Mouse (Mus musculus) urinary bladder, postnatal 36 days (tissue): Measurements from ENCODE around the gene Mcfd2.
"Not testable (repeated sequence)": the region's sequence is repeated elsewhere in the genome, so short reads cannot be mapped to it uniquely, and the experiment has no call there.

ENCODE experiments used
- DNase-seq, 2 experiments: peaks; one replicate each; pipeline ENCODE4 v3.0.0; 2022; ENCODE audit warnings: low spot score in 2 of 2, mixed read lengths in 1 of 2

Mcfd2 gene

GRCm38 (mm10) chr17:87265792-87266186 is at the start of gene Mcfd2:
Mcfd2 (minus strand) TSS chr17:87265935.
- DNase-seq: peak; percentile 88 to 93

DNA sequence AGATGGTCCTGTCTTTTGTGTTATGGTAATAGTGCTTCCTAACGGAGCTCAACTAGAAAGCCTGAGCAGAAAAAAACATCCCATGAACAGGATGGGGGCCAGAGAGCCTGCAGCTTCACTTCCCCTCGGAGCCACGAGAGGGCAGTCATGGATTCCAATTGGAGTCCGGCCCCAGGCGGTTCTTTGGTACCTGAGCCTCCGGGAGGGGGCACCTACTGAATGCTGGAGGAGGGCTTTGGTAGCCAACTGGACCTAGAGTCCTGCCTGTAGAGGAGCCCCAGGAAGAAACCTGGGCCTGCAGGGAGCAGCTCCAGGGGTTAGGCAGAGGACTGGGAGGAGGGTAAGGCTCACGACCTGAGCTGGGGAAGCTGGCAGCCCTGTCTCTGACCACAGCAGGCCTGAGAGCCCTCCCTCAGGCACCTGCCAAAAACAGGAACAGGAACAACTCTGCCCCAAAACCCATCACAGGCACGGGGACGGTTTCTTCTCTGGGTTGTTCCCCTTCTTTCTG is 49.3 kb upstream of the Mcfd2 start:
- DNase-seq: peak; percentile 85 to 90

GRCm38 (mm10) chr17:87314530-87314946 is 48.8 kb upstream of the Mcfd2 start:
- peak; percentile 47 to 52 for DNase-seq

DNA sequence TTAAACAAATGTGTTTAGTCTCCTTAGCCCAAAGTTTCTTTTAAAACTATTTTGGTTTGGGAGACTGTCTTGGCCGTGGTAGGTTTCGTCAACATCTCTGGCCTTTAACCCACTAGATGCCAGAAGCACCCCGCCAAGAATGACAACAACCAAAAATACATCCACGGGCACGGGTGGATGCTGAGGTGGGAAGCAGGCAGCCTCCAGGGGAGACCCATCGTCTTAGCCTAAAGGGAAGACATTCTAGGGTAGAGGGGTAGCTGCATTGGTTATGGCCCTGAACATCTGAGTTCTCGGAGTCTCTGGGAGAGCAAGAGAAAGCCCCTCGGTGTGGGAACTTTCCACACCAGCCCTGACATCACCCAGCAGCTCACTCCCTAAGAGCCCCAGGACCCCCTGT is 48.4 kb upstream of the Mcfd2 start:
- no peak for DNase-seq

DNA sequence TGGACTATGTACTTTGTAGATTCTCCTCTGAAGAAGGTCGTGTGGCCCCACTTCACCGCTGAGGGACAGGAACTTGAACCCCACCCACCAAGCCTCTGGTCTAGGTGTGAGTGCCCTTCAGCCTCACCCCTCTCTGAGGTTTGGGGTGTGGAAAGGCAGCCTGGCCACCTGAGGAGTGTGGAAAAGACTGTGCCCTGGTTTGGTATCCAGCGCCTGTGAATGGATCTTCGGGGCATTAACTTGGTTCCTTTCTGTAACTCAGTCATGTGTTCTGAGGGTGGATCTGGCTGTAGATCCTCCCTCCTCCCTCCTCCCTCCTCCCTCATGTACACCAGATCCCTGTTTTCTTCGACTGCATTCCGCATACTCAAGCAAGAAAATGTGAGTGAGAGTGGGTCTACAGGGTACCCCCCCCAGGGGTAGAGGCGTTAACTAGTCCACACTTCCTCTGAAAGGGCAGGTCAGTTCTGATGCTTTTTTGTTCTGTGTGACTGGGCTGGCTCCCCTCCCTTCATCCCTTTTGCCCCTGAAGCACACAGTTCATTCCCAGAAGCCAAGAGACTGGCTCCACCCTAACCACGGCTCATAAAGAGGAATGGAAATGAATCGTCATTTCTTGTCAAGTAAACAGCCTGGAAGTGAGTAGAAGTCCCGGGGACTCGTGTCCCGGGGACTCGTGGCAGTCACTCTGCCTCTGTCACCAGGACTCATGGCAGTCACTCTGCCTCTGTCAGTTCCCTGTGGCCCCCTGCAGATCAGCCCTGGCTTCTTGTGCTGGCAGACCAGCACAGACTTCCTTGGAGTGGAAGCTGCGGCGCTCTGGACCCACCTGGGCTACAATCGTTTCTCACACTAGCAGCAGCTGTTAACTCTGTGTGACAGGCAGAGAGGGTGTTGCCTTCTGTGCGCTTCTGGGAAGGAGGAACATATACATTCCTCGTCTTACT is 47.5 kb upstream of the Mcfd2 start:
- DNase-seq: no peak

DNA sequence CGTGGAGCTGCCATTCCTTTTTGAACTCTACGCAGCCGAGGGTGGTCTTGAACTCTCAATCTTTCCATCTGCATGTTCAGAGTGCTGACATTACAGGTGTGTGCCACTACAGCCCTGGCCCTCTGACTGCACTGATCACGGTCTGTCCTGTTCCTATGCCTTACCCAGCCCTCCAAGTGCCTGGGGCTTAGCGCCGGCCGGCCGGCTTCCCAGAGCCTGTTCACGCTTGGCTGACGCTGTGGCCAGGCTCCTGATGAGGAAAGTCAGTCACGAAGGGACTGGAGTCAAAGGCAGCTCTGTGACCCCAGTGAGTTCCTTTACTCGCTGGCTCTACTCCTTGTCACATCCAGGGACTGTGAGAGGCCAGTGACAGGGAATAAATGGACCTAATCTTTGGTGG is 46.6 kb upstream of the Mcfd2 start:
- no peak for DNase-seq

DNA sequence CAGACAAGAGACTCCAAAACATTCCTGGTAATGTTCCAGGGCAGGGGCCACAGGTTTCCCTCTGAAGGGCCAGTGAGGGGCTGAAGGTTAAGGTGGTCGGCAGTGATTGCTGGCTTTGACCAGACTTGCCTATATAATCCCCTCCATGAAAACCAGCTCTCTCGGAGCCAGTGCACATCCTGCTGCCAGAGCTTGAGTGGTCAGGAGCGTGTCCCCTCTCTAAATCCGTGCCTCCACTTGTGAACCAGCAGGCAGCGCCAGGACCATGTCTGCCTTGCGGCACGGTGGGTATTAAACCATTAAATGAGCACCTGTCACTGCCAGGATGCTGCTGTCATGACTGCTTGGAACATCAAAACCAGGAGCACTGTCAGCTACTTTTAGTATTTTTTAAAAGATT is 44.8 kb upstream of the Mcfd2 start:
- no peak for DNase-seq

GRCm38 (mm10) chr17:87309073-87309788 is 43.5 kb upstream of the Mcfd2 start:
- DNase-seq: no peak

DNA sequence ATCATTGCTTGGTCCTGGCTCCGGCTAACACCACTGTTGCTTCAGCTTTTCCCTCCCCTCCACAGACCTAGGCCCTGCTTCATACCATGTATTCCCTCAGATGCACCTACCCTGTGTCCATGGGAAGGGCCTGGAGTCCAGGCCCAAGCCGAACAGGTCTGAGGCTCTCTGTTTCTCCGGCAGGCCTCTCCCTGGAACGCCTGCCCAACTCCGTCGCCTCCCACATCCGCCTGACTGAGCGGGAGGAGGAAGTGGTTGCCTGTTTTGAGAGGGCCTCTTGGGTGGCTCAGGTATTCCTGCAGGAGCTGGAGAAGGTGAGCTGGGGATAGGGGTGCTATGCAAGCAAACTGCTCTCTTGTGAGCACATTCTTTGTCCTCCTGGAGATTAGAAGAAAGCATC is 41.0 kb upstream of the Mcfd2 start:
- no peak for DNase-seq

GRCm38 (mm10) chr17:87305065-87305464 is 39.3 kb upstream of the Mcfd2 start:
- DNase-seq: no peak

DNA sequence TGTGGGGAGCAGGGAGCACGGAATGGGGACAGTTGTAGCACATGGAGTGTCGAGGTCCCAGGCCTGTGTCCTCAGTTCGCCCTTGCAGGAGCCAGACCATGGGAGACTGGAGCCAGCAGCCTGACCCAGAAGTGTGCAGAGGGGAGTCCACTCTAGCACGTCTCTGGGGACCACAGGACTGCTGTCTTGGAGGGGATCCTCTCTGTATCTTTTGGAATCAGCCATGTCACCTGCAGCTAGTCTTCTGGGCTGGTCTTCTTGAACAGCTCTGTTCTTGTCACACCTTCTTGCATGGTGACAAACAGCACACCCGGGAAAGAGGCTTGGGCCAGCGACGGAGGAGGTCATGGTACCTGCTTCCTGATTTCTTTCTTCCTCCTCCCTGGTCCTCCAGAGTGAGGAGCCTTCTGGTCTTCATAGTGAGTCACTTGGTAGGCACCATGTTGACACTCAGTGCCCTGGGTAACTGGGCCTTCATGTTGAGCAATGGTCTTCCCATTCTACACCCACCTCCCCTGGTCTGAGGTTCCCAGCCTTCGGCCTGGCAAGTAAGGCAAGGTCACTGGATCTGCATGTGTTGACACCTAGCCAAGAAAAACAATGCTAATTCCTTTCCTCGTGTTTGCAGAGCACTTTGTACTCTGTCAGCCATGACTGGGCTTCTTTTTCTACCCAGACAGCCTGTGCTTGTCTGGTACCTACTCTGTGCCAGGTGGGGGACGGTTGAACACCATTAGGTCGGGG is 38.6 kb upstream of the Mcfd2 start:
- no peak for DNase-seq

- peak in 1 of 2 experiments; percentile 59 for DNase-seq
These were observed 36.5 kb upstream of the Mcfd2 start for GRCm38 (mm10) chr17:87302014-87302794.

- not testable (repeated sequence) for DNase-seq
These were observed 35.9 kb upstream of the Mcfd2 start for GRCm38 (mm10) chr17:87301607-87302006.

DNA sequence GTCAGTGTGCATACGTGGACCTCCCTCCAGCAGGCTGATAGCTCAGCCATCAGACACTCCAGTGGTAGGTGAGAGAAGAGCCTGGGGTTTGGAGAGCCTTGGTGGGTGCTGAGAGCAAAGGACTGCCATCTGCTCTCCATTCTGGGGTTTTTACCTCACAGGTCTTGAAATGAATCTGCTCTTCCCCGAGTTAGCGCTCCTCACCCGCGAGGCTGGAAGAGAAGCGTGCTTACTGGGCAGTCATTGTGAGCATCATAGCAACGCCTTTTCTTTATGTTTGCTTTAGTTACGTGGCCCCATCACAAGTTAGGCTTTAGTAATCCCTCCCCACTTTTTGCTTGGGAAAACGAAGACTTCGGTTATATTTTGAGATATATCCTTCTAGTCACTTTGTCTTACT is 34.6 kb upstream of the Mcfd2 start:
- no peak for DNase-seq

GRCm38 (mm10) chr17:87298944-87299343 is 33.2 kb upstream of the Mcfd2 start:
- DNase-seq: no peak

- DNase-seq: not testable (repeated sequence)
These were observed 31.0 kb upstream of the Mcfd2 start for GRCm38 (mm10) chr17:87296701-87297100.

DNA sequence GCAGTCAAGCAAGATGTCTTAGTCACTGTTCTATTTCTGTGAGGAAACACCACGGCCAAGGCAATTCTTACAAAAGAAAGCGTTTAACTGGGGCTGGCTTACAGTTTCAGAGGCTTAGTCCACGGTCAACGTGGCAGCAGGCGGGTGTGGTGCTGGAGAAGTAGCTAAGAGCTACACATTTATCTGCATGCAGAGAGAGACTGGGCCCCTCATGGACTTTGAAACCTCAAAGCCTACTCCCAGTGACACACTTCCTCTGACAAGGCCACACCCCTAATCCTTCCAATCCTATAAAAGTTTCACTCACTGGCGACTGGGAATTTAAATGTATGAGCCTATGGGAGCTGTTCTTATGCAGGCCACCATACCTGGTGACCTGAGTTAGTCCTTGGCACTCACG is 30.0 kb upstream of the Mcfd2 start:
- DNase-seq: no peak

GRCm38 (mm10) chr17:87293125-87293524 is 27.4 kb upstream of the Mcfd2 start:
- no peak for DNase-seq

DNA sequence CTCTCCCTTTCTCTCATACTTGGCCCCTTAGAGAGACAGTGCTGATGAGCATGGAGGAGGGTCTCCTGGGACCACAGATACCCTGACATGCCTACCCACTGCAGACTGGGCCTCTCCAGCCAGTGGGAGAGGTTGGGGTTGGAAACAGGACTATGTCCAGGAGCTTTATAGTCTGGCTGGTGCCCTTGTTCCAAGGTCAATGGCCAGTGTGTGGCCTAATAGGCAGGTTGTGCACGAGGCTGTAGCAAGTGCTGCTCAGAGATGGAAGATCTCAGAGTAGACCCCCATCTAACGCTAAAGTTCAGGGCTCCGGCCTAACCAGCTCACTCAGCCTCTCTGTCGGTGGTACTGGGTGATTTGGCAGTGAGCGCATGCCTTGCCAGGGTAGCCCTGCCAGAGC is 26.0 kb upstream of the Mcfd2 start:
- DNase-seq: no peak

DNA sequence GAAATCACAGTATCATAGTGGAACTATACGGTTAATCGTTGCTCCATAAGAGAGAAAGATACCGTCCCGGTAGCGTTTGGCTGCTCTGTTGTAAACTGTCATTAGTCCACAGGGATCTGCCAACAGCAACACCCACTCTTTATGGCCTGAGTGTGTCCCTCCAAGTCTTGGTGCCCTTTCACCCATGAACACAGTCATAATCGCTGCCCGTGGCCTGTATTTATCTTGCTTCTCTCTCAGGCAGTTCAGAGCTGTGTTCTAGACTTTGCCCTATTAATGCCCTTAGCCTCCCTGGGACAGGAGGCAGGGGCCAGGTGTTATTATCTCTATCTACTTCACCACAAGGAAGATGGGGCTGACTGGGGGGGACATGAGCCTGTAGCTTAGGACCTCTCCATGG is 25.3 kb upstream of the Mcfd2 start:
- DNase-seq: no peak

- DNase-seq: no peak
These were observed 23.6 kb upstream of the Mcfd2 start for GRCm38 (mm10) chr17:87289367-87289766.
